Mouse (Mus musculus) central nervous system, embryonic 11.5 days (tissue): ENCODE measurements around the gene Kcnmb4. TPM values are rescaled to one million over a fixed set of nuclear protein-coding genes. Genes with fewer than 3 reads are reported as not detected.

Source experiments
- polyA plus RNA-seq: library from polyadenylated mRNA; depleted of rRNA; stranded (reverse); fragments of >200 nt; gene quantifications from 2 replicates; pipeline ENCODE4 v1.2.3, GENCODE M21; 2012; rRNA removed

Gene Kcnmb4
- polyA plus RNA-seq, result 22.0 and 28.0 TPM in 2 replicates

DNA sequence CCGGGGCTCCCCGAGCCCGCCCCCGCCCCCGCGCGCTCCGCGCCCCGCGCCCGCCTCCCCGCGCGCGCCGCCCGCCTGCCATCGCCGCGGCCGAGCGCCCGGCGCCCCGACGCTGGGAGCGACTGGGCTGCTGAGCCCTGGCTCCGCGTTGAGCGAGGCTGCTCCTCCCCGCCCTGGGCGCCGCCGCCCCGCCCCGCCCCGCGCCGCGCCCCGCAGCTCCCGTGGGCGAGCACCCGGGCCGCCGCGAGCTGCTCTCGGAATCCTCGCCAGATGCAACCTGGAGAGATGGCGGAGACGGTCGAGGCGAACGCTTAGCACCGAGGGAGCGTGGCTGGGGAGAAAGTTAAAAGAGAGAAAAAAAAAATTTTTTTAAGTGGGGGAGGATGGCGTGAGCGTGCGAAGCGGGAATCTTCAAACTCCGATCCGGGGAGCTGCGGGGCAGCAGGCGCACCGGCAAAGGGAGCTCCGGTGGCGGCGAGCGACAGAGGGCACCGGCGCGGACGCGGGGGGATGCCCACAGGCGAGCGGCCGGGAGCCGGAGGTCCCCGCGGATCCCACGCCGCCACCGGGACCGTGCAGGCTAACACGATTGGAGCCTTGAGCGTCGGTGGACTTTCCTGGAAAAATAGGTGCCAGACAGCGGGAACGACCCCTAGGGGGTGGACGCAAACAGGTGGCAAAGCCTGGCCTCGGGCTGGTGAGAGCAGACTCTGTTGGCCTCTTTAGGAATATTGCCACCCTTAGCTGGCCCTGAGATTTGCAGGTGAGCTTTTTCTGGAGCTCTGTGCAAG, at the start of gene Kcnmb4:
Gene Kcnmb4 (minus strand): TSS at position 120 of the 791 bp plus-strand sequence.

Other genes starting within 250 kb of the Kcnmb4 start
- 1.7 and 2.5 TPM in 2 replicates for gene Ptprb, start 198.4 kb downstream of the Kcnmb4 start, polyA plus RNA-seq
- 71.7 and 117 TPM in 2 replicates for gene Cnot2, start 107.6 kb upstream of the Kcnmb4 start, polyA plus RNA-seq